Mouse (Mus musculus) embryo, embryonic 11 days (tissue): ENCODE results near the gene Chchd1.
"Not testable (repeated sequence)": the region's sequence is repeated elsewhere in the genome, so short reads cannot be mapped to it uniquely, and the experiment has no call there.

ENCODE experiments used
- DNase-seq: peaks from one replicate; pipeline ENCODE4 v3.0.0-alpha.2; 2015

Chchd1 gene

DNA sequence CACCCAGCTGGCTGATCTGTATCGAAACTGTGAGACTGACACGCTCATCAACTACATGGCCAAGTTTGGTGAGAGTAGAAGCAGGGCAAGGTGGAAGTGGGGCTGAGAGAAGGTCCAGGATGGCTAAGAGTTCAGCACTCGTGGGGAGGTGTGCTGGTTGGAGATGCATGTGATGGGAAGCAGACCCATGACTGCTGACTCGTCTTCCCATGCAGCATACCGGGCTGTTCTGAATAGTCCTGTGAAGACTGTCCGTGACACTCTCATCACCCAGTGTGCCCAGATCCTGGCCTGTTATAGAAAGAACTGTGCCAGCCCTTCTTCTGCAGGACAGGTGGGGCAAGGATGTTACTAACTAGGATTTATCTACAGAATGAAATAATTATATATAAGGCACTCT lies 11.0 kb upstream of the Chchd1 start:
- no peak for DNase-seq

DNA sequence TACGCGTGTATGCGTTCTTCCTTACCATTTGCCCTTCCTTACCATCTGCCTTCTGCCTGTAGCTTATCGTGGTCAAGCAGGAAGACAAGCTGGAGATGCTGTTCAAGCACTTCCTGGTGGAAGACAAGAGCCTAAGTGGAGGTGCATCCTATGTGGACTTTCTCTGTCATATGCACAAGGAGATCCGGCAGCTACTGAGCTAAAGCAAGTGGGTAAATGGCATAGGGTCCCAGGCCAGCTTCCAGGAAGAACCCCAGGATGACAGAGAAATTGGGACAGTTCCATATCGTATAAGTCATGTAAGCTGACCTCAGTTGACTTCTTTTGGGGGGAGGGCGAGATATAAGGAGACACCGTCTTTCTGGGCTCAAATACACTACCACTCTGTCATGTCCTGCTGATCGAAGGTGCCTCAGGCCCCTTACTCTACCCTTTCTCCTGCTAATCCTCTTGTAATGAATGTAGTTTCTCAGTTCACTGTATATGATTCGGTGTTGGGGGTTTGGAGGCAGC lies 9.2 kb upstream of the Chchd1 start:
- DNase-seq, result no peak

DNA sequence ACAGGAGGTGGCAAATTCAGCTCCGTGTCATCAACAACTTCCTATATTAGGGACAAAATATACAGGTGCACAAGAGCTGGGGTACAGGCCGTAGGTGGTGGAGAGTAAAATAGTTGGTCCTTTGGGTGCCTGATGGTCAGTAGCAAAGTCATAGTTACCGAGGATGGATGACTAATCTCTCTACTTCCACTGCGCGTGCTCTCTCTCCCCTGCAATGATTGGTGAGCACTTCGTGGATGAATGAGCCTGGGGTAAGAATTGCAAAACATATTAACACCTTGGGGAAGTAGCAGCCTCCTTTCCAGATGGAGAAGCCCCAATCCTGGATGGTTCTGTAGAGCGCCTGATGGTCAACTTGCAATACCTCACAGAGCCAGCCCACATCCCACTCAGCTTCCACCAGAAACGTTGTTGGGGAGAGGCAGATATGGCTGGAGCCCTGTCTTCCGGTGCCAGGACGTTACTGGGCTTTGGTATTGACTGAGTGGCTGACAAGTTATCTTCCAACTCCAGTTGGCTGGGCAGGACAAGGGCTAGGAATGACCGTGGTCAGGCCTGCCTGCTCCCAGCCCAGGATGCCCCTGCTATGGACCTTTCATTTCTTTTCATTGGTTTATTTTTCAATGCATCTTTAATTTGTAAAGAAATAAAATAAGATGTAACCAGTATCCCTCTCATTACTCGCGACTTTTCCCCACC lies 8.5 kb upstream of the Chchd1 start:
- no peak for DNase-seq

DNA sequence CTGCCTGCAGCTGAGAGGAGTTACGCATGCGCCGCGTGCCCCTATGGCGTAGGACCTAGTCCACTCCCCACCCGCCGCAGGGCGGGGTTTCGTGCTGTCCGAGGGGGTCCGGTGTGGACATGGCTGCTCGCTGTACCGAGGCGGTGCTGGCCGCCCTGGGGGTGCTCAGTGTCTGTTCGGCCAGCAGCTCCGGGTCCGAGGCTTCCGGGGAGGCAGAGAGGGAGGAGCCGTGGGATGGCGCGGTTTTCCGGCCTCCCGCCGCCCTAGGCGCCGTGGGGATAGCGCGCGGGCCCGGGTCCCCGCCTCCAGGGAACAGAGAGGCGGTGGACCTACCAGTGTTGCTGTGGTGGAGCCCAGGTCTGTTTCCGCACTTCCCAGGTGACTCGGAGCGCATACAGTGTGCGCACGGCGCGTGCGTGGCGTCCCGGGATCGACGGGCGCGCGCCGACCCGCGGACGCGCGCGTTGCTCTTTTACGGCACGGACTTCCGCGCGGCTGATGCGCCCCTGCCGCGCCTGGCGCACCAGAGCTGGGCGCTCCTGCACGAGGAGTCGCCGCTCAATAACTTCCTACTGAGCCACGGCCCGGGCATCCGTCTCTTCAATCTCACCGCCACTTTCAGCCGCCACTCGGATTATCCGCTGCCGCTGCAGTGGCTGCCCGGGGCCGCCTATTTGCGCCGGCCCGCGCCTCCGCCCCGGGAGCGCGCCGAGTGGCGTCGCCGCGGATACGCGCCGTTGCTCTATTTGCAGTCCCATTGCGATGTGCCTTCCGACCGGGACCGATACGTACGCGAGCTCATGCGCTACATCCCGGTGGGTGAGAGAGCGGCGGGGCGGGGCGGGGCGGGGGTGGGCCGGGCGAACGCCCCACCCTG lies 7.7 kb upstream of the Chchd1 start, which contains the start of gene Fut11:
Gene Fut11, plus strand, starts transcription at position 85 of the 877 bp plus-strand sequence.
- DNase-seq, result peak; percentile 96

DNA sequence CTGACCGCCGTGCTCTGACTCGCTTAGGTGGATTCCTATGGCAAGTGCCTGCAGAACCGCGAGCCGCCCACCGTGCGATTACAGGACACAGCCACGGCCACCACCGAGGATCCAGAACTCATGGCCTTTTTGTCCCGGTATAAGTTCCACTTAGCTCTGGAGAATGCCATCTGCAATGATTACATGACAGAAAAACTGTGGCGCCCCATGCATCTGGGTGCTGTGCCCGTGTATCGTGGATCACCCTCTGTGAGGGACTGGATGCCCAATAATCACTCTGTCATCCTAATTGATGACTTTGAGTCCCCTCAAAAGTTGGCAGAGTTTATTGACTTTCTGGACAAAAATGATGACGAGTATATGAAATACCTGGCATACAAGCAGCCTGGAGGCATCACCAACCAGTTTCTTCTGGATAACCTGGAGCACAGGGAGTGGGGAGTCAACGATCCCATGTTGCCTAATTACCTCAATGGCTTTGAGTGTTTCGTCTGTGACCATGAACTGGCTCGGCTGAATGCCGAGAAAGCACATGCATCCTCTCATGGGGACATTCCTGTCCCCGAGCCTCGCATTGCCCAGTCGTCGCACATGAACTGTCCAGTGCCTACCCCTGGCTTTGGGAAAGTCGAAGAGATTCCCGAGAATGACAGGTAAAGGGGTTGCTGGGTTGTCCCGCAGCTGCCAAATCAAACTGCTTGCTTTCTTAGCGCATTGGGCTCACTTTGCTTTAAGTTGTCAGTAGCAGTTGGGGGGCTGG lies 6.9 kb upstream of the Chchd1 start:
- no peak for DNase-seq

DNA sequence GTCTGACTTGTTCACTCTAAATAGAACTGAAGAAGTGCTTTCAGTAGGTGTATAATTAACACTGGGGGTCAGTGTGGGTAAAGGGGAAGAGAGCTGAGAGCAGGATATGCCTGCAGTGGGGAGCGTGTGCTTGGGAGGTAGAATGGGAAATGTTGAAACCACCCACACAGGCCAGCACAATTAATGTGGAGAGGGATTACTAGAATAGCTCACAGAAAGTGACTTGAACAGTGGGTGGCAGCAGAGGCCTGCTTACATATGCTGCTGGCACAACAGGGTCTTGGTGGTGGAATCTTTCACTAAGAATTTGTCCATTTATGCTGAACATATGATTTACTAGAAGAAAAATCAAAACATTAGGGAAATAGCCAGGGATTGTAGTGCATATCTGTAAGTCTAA lies 5.8 kb upstream of the Chchd1 start:
- DNase-seq, result peak; percentile 70

DNA sequence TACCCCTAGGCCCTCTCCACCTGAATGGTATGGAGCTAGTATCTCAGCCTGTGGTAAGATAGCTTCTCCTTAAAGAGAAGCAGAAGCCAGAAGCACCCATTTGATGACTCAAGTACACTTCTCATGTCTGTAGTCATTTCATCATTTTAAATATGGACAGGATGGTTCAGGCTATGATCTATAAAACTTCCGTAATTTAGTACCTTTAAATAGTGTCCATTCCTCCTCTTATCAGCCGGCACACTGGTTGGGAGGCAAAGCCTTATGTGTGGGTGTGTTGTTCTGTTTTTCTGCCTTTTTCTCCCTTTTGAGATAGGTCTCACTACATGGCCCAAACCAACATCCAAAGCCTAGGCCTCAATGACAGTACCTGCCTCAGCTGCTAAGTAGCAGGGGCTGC lies 4.3 kb upstream of the Chchd1 start:
- DNase-seq, result no peak

DNA sequence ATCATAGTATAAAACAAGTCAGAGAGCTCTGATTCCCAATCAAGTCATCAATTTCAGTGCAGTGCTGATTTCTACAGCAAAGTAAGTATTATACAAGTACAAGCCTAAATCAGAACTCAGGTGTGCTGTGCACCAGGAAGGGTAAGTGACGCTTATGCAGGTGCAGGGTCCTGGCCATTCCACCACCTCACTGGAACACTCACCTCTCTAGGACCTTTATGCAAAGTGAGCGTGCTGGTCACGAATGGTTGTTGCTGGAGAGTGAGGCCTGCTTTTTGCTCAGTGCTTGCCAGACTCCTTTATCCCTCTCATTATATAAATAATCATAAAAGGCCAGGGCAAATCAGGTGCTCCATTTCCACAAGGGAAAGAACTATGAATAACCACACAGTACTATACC lies 2.4 kb upstream of the Chchd1 start:
- DNase-seq, result no peak

DNA sequence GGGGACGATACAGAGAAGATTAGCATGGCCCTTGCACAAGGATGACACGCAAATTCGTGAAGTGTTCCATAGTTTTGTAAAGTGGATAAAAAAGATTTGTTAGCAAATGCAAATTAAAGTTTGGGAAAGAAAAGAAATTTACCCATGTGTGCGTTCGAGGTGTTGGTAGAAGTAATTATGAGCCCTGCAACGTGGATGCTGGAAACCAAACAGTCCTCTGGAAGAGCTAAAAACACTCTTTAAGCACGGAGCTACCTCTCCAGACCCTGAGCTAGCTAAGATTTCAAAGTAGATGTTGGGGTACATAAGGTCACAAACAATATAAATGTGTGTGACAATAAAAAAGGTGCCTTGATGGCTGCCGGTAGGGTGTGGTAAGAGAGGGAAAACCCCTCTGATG lies 1.3 kb upstream of the Chchd1 start:
- DNase-seq, result no peak

DNA sequence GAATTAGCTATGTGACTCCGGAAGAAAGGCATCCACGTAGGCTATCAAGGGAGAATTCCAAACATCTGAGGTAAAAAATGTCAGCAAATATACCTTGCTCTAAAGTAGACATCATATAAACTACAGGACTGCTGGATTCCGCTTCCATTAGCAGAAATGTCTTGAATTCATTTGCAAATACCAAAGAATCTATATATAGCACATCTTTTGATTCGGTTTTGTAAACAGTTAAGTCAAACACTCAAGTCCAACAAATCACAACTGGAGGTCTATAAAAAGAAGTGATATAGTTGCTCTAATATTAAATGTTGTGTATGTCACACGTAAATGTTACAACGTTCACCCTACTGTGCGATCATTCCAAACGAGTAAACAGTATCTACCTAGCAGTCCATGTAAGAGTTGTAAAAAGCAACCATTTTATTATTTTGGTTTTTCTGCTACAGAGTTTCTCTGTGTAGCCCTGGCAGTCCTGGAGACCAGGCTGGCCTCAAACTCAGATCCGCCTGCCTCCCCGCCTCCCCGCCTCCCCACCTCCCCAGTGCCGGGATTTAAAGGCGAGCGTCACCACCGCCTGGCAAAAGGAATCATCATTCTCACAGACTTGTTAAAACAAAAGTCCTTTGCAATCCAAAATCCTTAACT lies 588 bp upstream of the Chchd1 start:
- no peak for DNase-seq

DNA sequence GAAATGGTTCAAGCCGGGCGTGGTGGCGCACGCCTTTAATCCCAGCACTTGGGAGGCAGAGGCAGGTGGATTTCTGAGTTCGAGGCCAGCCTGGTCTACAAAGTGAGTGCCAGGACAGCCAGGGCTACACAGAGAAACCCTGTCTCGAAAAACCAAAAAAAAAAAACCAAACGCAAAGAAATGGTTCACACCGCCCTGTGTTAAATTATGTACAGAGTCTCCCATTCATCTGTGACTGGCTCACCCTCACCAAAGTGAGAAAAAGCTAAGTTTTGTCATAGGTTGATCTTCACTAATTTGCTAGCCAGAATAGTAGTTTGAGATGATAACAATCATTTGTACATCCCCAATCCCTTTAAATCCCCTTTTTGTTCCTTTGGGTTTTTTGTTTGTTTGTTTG lies 655 bp downstream of the Chchd1 start:
- DNase-seq, result not testable (repeated sequence)

DNA sequence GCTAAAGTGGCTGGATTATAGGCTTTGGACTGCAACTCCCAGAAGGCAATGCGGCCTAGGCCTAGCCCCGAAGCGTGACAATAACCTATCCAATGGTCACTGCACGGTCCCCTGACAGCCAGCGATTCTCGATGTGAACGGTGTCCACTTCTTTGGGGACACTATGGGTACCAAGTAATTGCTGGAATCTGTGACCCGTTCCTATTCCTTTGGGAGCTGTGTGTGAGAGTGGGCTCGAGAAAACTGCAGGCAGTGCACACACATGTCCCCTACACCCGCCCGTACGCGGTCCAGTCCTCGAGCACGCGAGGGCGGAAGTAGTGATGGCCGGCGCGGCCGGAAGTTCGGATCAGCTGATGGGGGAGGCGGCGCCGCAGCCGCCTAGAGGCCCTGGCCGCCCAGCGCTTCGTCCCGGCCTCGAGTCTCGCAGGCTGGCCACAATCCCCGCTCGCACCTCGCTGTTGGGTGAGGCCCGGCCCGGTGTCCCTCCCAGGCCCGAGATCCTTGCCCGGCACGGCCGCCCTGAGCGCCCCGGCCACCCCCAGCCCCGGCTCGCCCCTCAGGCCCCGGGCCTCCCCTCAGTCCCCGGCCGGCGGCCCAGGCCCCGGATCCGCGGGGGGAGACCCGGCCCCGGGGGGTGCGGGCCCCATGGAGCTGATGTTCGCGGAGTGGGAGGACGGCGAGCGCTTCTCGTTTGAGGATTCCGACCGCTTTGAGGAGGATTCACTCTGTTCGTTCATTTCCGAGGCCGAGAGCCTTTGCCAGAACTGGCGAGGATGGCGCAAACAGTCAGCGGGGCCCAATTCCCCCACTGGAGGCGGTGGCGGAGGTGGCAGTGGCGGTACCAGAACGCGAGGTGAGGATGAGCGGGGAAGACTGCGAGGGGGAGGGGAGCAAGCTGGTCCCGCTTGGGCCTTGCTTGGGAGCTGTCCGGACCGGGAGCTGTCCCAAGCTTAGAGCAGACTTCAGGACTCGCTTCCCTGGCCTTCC lies 4.7 kb downstream of the Chchd1 start, which contains the start of gene Zswim8:
Gene Zswim8, plus strand, starts transcription at position 352 of the 990 bp plus-strand sequence.
- peak; percentile 96 for DNase-seq

DNA sequence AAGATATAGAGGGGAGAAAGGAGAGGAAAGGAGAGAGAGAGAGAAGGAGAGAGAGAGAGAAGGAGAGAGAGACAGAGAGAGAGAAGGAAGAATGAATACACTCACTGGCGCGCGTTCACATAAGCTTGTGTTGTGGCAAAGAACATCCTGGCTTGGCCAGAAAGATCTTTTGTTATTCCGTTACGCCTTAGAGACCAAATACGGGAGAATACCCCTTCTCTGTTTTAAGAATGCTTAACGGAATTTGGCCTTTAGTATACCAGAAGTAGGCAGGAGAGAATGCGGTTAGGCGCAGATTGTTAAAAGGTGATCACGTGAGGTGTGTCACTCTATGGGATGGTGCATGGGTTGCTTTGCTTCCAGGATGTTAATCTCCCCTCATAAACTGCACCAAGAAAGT lies 5.4 kb downstream of the Chchd1 start:
- no peak for DNase-seq

DNA sequence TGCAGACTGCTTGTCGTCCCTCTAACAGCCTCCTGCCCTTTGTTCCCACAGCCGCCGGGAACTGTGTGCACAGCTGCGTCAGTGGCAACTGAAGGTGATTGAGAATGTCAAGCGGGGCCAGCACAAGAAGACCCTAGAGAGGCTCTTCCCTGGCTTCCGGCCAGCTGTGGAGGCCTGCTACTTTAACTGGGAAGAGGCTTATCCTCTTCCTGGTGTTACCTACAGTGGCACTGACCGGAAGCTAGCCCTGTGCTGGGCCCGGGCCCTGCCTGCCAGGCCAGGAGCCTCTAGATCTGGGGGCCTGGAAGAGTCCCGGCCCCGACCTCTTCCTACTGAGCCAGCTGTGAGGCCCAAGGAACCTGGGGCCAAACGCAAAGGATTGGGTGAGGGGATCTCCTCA lies 11.0 kb downstream of the Chchd1 start:
- no peak for DNase-seq

DNA sequence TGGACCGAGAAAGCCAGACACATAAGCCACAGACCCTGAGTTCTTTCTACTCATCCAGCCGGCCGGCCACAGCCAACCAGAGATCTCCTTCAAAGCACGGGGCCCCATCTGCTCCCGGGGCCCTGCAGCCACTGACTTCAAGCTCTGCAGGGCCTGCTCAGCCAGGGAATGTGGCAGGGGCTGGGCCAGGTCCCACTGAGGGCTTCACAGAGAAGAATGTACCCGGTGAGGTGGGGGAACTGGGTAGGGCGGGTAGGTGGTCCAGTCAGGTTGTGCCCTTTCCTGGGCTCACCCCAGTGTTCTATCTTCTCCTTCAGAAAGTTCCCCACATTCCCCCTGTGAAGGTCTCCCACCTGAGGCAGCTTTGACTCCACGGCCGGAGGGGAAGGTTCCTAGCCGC lies 15.6 kb downstream of the Chchd1 start:
- DNase-seq, result no peak

DNA sequence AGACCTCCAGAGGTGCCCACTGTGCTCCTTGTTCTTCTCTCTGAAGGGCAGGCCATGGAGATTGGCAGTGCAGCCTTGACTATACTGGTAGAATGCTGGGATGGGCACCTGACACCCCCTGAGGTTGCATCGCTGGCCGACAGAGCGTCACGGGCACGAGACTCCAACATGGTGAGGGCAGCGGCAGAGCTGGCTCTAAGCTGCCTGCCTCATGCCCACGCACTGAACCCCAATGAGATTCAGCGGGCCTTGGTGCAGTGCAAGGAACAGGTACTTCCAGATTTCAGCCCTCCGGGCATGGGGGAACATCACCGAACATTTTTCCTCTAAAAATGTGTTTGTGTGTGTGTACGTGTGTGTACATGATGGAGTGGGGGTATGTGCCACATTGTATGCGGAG lies 17.0 kb downstream of the Chchd1 start:
- DNase-seq, result no peak

DNA sequence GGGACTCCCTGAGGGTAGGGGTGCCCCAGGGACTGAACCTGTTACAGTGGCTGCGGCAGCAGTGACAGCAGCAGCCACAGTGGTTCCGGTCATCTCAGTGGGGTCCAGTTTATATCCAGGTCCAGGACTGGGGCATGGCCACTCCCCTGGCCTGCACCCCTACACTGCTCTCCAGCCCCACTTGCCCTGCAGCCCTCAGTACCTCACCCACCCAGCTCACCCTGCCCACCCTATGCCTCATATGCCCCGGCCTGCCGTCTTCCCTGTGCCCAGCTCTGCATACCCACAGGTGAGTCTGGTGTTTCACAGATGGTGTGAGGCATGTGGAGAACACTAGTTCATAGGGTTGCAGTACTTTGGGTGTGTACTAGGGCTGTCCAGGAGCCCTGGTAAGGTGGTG lies 18.6 kb downstream of the Chchd1 start:
- no peak for DNase-seq

DNA sequence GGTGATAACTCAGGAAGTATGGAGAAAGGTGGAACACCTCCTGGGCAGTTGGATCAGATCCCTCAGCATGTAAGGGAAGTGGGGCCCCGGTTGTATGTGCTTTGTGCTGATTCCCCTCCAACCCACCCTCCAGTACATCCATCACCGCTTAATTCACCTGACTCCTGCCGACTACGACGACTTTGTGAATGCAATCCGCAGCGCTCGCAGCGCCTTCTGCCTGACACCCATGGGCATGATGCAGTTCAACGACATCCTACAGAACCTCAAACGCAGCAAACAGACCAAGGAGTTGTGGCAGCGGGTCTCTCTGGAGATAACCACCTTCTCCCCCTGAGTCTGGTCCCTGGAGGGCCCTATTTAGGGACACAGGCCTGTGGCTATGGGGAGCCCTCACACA lies 20.2 kb downstream of the Chchd1 start:
- no peak for DNase-seq

DNA sequence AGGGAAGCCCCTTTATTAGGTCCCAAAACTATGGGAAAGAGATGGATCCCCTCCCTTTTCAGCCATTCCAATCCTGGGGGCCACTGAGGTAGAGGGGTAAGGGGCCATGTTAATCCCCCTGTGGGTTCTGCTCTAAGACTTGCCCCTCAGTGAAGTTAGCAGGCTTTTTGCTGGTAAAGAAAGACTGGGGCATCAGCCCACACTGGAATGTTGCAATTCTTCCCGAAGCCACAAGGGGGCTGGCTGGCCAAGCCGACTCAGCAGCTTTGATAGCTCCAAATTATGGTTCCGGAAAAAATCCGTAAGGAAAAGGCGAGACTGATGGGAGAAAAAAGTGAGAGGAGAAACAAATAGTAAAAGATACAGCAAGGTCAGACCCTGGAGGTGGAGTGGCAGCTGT lies 21.2 kb downstream of the Chchd1 start:
- peak; percentile 68 for DNase-seq

DNA sequence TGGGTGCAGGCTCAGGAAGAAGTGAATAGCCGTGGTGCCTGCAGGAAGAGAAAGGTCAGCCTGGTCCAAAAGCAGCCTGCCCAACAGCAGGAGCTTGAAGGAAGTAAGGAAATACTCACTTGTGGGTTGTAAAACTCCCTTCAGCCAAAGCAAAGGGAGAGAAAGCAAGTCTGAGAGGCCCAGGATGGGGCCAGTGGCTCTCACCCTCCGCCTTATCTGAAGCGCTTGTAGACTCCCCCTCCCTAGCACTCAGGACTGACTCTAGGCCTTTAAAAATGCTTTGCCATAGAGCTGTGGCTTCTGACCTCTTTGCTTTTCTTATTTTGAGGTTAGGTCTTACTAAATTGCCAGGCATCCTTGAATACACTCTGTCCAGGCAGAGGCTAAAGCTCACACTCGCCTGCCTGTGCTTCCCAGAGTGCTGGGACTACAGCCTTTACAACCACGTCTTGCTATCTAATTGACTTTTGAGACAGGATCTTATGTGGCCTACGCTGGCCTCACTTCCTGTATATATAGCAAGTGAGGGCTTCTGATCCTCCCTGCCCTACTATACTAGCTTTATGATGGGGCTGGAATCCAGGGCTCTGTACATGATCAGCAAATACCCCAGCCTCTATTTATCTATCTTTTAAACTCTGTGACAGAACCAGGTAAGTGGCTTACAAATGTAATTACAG lies 23.0 kb downstream of the Chchd1 start:
- DNase-seq, result no peak

DNA sequence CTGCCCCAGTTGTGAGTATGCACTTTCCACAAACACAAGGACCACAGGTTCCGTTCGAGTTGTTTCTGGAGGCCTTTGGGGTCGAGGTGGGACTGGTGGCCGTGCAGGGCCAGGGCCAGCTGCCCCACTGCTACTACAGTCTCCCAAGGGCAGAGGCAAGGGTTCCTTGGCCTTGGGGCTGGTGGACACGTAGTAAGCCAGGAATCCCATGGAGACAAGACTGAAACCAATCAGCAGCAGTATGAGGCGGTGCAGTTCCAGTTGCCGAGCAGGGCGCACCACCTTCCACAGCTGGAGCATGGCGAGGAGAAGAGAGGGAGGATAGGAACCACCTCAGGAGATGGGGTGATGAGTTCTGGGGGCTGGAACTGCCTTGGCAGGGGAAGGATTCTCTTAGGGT lies 27.1 kb downstream of the Chchd1 start:
- no peak for DNase-seq
